In genomic region chr12:110974295-110974694, GRCm38 (mm10) we compare ENCODE assay signal across 11 mouse cellular contexts. TPM values are rescaled to one million over a fixed set of nuclear protein-coding genes. Genes with fewer than 3 reads are reported as not detected.
A peak's percentile ranks its signal among the peaks of the same experiment; 100 is the strongest.
DNase-seq lines count a peak whose midpoint lies in the region; ATAC-seq and TF ChIP-seq lines count a peak whose summit lies in the region.
"Had no signal": no experiment of that assay in that cellular context is flagged by ENCODE, and none has a peak within 500 bp of the region (broad histone marks: within the 10 kb centered on the region; RNA-seq: fewer than 3 reads in every experiment).

No protein-coding gene starts in this region.

- no peaks in the 10 kb centered on the region for H3K9me3 ChIP-seq in hindbrain, embryonic 10.5 days
- H3K9me3 ChIP-seq in hindbrain, embryonic 11.5 days (ENCODE audit: control insufficient read depth, low read length) = no peaks in the 10 kb centered on the region
- no peaks in the 10 kb centered on the region for H3K9me3 ChIP-seq in intestine, postnatal 0 days (ENCODE audit: control insufficient read depth)
- peaks cover 3% of the 10 kb centered on the region; the same call in 1 of the 2 replicates for H3K9me3 ChIP-seq in embryonic facial prominence, embryonic 10.5 days
- H3K9me3 ChIP-seq: lung, embryonic 15.5 days had no signal

- H3K4me1 ChIP-seq in hindbrain, embryonic 10.5 days (replicated peaks) = peaks cover 20% of the 10 kb centered on the region
- no peaks in the 10 kb centered on the region for H3K4me1 ChIP-seq in hindbrain, embryonic 11.5 days (replicated peaks; ENCODE audit: control insufficient read depth, insufficient read depth, low read length)
- no peaks in the 10 kb centered on the region for H3K4me1 ChIP-seq in intestine, postnatal 0 days (replicated peaks; ENCODE audit: control insufficient read depth, insufficient read depth, low read length)
- H3K4me1 ChIP-seq in embryonic facial prominence, embryonic 10.5 days = peaks cover 13% of the 10 kb centered on the region

- no peak overlapping the region for H3K4me3 ChIP-seq in hindbrain, embryonic 10.5 days
- no peak overlapping the region for H3K4me3 ChIP-seq in hindbrain, embryonic 11.5 days (ENCODE audit: low read depth, low read length)
- H3K4me3 ChIP-seq in intestine, postnatal 0 days (ENCODE audit: low read depth, low read length) = no peak overlapping the region
- no peak overlapping the region for H3K4me3 ChIP-seq in embryonic facial prominence, embryonic 10.5 days
- H3K4me3 ChIP-seq: lung, embryonic 15.5 days had no signal

- peaks cover 78% of the 10 kb centered on the region for H3K36me3 ChIP-seq in hindbrain, embryonic 10.5 days
- no peaks in the 10 kb centered on the region for H3K36me3 ChIP-seq in hindbrain, embryonic 11.5 days (ENCODE audit: control insufficient read depth, insufficient read depth, low read length)
- H3K36me3 ChIP-seq in intestine, postnatal 0 days (ENCODE audit: control insufficient read depth, insufficient read depth) = peaks cover 62% of the 10 kb centered on the region
- peaks cover 70% of the 10 kb centered on the region for H3K36me3 ChIP-seq in embryonic facial prominence, embryonic 10.5 days (replicated peaks)

- 89% methylated on average over 7 of the region's 7 CpGs for WGBS in hindbrain, embryonic 10.5 days
- 87% methylated on average over 7 of the region's 7 CpGs for WGBS in hindbrain, embryonic 11.5 days
- 82% methylated on average over 7 of the region's 7 CpGs for whole genome bisulfite sequencing in intestine, postnatal 0 days
- WGBS in embryonic facial prominence, embryonic 10.5 days = 89% methylated on average over 7 of the region's 7 CpGs

- H3K27me3 ChIP-seq in hindbrain, embryonic 10.5 days (ENCODE audit: insufficient read depth, poor library complexity, severe bottlenecking) = 0 out of 2 replicates have a peak, but pooled peaks cover 14% of the 10 kb centered on the region
- H3K27me3 ChIP-seq in hindbrain, embryonic 11.5 days (ENCODE audit: control insufficient read depth, insufficient read depth, low read length) = no peaks in the 10 kb centered on the region
- no peaks in the 10 kb centered on the region for H3K27me3 ChIP-seq in intestine, postnatal 0 days (replicated peaks; ENCODE audit: control insufficient read depth, insufficient read depth, low read length)
- H3K27me3 ChIP-seq in embryonic facial prominence, embryonic 10.5 days (replicated peaks; ENCODE audit: low read depth, poor library complexity, severe bottlenecking) = peaks cover 20% of the 10 kb centered on the region
- H3K27me3 ChIP-seq: lung, embryonic 15.5 days had no signal

- H3K9ac ChIP-seq in hindbrain, embryonic 11.5 days (ENCODE audit: low read depth, low read length) = no peak overlapping the region
- H3K9ac ChIP-seq in intestine, postnatal 0 days (ENCODE audit: low read depth, low read length) = no peak overlapping the region
- H3K9ac ChIP-seq: lung, embryonic 15.5 days had no signal

- H3K27ac ChIP-seq in hindbrain, embryonic 10.5 days = peak overlapping the region; percentile 56; the same call in 1 of the 2 replicates
- H3K27ac ChIP-seq in hindbrain, embryonic 11.5 days (ENCODE audit: low read depth, low read length) = no peak overlapping the region
- H3K27ac ChIP-seq in intestine, postnatal 0 days (ENCODE audit: low read depth, low read length) = 0 out of 2 replicates have a peak overlapping the region, but pooled peaks have one; percentile 0
- no peak overlapping the region for H3K27ac ChIP-seq in embryonic facial prominence, embryonic 10.5 days (replicated peaks)
- H3K27ac ChIP-seq: lung, embryonic 15.5 days had no signal

- H3K4me2 ChIP-seq in hindbrain, embryonic 11.5 days (replicated peaks; ENCODE audit: low read depth, low read length) = no peak overlapping the region
- no peak overlapping the region for H3K4me2 ChIP-seq in intestine, postnatal 0 days (replicated peaks; ENCODE audit: low read depth)
- H3K4me2 ChIP-seq: lung, embryonic 15.5 days had no signal

- no peak for DNase-seq in hindbrain, embryonic 10.5 days (ENCODE audit: low spot score)
- DNase-seq in hindbrain, embryonic 11.5 days (ENCODE audit: low spot score) = no peak
- DNase-seq in spleen, postnatal 14 days (ENCODE audit: low spot score in 2 of 2) = peak; percentile 57 to 59
- DNase-seq in frontal cortex, postnatal 25 days (ENCODE audit: low spot score in 2 of 2) = no peak
- DNase-seq in embryonic facial prominence, embryonic 10.5 days (ENCODE audit: low spot score) = no peak
- no peak for DNase-seq in Muller cell, postnatal 12 days (ENCODE audit: inconsistent ontology term)
- DNase-seq: adrenal gland, postnatal 36 days; kidney, postnatal 36 days had no signal

- no peak for TF ChIP-seq CTCF in intestine, postnatal 0 days (IDR thresholded peaks at IDR 0.05; ENCODE audit: low read depth)

- ATAC-seq in hindbrain, embryonic 11.5 days (ENCODE audit: low FRiP score) = no peak
- peak; percentile 81 for ATAC-seq in erythroid progenitor cell, adult 5-6 weeks (replicated peaks; ENCODE audit: low FRiP score, poor library complexity, severe bottlenecking)
- no peak for ATAC-seq in intestine, postnatal 0 days

RNA-seq across cellular contexts. Expression of gene Ankrd9, which starts 4.5 kb away (rescaled TPM):
- polyA plus RNA-seq in hindbrain, embryonic 10.5 days (2016; fragmentation: Nextera tagmentation; extraction: Ambion mirVana) = 16.2 and 16.6 TPM in 2 replicates
- polyA plus RNA-seq in hindbrain, embryonic 11.5 days (2014; fragmentation: Nextera tagmentation; extraction: Ambion mirVana) = 9.6 and 12.1 TPM in 2 replicates
- total RNA-seq in erythroid progenitor cell, adult 5-6 weeks (2015; ENCODE audit: low replicate concordance) = 8.4 and 13.3 TPM in 2 replicates
- 18.3 and 20.3 TPM in 2 replicates for total RNA-seq in erythroid progenitor cell, adult 5-6 weeks (2017; ENCODE audit: low replicate concordance)
- 76.3 and 80.0 TPM in 2 replicates for polyA plus RNA-seq in intestine, postnatal 0 days (2015; fragmentation: Nextera tagmentation; extraction: Ambion mirVana)
- 14.2 and 14.6 TPM in 2 replicates for polyA plus RNA-seq in embryonic facial prominence, embryonic 10.5 days (2016; fragmentation: Nextera tagmentation; extraction: Ambion mirVana)

Comparison
In these comparisons a context has a peak if more than half of its experiments do, and no peak if none do; other contexts are left out.
1. H3K27ac ChIP-seq: peak in hindbrain, embryonic 10.5 days (single experiment) and intestine, postnatal 0 days (single experiment); none in hindbrain, embryonic 11.5 days (single experiment) and embryonic facial prominence, embryonic 10.5 days (single experiment).
2. DNase-seq: peak in spleen, postnatal 14 days (2 of 2); none in hindbrain, embryonic 10.5 days (single experiment), hindbrain, embryonic 11.5 days (single experiment), frontal cortex, postnatal 25 days (0 of 2), embryonic facial prominence, embryonic 10.5 days (single experiment) and Muller cell, postnatal 12 days (single experiment).